Mouse (Mus musculus) hindbrain, embryonic 13.5 days (tissue): Measurements from ENCODE around the gene Hmgb1. TPM values are rescaled to one million over a fixed set of nuclear protein-coding genes. Genes with fewer than 3 reads are reported as not detected.

ENCODE experiments used
- ATAC-seq: fragments of 200-750 bp; cut with Nextera tagmentation; 2 replicates; pipeline ENCODE4 v1.8.0; 2017; ENCODE audit warnings: moderate TSS enrichment; ENCODE audit not compliant: low FRiP score
- H3K27ac ChIP-seq: fragments of 300-500 bp; sonication (generic); 2 replicates; pipeline ENCODE4 v1.5.1; 2015; ENCODE audit warnings: inconsistent platforms, mild to moderate bottlenecking, moderate library complexity
- H3K27me3 ChIP-seq: fragments of 300-500 bp; sonication (generic); 2 replicates; pipeline ENCODE4 v1.6.1; 2015; ENCODE audit warnings: mild to moderate bottlenecking, inconsistent platforms
- H3K36me3 ChIP-seq: fragments of 300-500 bp; sonication (generic); 2 replicates; pipeline ENCODE4 v1.6.1; 2015; ENCODE audit warnings: mild to moderate bottlenecking, inconsistent platforms
- H3K4me1 ChIP-seq: fragments of 300-500 bp; sonication (generic); replicated peaks from 2 replicates; pipeline ENCODE4 v1.6.1; 2015; ENCODE audit warnings: inconsistent platforms
- H3K4me2 ChIP-seq: fragments of 300-500 bp; sonication (generic); 2 replicates; pipeline ENCODE4 v1.6.1; 2015; ENCODE audit warnings: inconsistent platforms, mild to moderate bottlenecking, moderate library complexity
- H3K4me3 ChIP-seq: fragments of 300-500 bp; sonication (generic); 2 replicates; pipeline ENCODE4 v1.5.1; 2015; ENCODE audit warnings: mild to moderate bottlenecking, inconsistent platforms
- H3K9ac ChIP-seq: fragments of 300-500 bp; sonication (generic); 2 replicates; pipeline ENCODE4 v1.6.1; 2015; ENCODE audit warnings: mild to moderate bottlenecking, inconsistent platforms
- H3K9me3 ChIP-seq: fragments of 300-500 bp; sonication (generic); 2 replicates; pipeline ENCODE4 v1.6.1; 2016; ENCODE audit warnings: inconsistent platforms
- WGBS: fragments of 180-500 bp; shearing (Covaris S2); methylation state at CpG from one replicate; pipeline ENCODE4 v1.1.7; 2015; 5-methylcytosine and 5-hydroxymethylcytosine counted together
- polyA plus RNA-seq: library from polyadenylated mRNA; unstranded; fragments of >200 nt; fragmentation: Nextera tagmentation; extraction: Ambion mirVana; gene quantifications from 2 replicates; pipeline ENCODE4 v1.2.1, GENCODE M21; 2015

The Hmgb1 gene
- polyA plus RNA-seq, 1 experiment from 2014 or later, result 984 TPM

- Histone ChIP-seq H3K4me3 (no peak overlapping the region), H3K27me3 (no peaks in the 10 kb centered on the region), H3K4me2 (no peak overlapping the region), H3K4me1 (peaks cover 14% of the 10 kb centered on the region; the same call in 1 of the 2 replicates), H3K9me3 (no peaks in the 10 kb centered on the region), H3K36me3 (no peaks in the 10 kb centered on the region), H3K27ac (no peak overlapping the region), H3K9ac (no peak overlapping the region)
- no peak for ATAC-seq
- 93% methylated on average over 5 of the region's 5 CpGs for whole genome bisulfite sequencing
Measured at GRCm38 (mm10) chr5:149112559-149112958, 71.7 kb downstream of the Hmgb1 start.

DNA sequence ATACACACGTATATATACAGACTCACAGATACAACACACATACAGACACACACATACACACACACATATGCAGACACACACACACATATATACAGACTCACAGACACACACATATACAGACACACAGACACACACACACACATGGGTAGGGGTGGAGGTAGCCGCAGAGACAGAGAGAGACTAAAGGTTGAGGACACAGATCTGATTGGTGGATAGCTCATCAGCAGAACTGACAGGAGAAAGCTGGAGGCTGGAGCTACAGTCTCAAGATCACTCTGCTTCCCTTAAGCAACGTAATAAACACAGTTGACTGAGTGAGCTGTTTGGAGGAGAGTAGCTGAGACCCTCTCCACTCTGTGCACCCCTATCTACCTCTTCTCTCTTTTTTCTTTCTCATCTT lies 75.1 kb downstream of the Hmgb1 start:
- no peaks in the 10 kb centered on the region for H3K27me3 ChIP-seq
- no peaks in the 10 kb centered on the region for H3K36me3 ChIP-seq
- no peaks in the 10 kb centered on the region for H3K9me3 ChIP-seq
- no peak for ATAC-seq
- no peak overlapping the region for H3K27ac ChIP-seq
- peaks cover 10% of the 10 kb centered on the region; the same call in 1 of the 2 replicates for H3K4me1 ChIP-seq
- H3K9ac ChIP-seq, result no peak overlapping the region
- no peak overlapping the region for H3K4me2 ChIP-seq
- WGBS, result 88% methylated on average over 3 of the region's 3 CpGs
- H3K4me3 ChIP-seq, result no peak overlapping the region

DNA sequence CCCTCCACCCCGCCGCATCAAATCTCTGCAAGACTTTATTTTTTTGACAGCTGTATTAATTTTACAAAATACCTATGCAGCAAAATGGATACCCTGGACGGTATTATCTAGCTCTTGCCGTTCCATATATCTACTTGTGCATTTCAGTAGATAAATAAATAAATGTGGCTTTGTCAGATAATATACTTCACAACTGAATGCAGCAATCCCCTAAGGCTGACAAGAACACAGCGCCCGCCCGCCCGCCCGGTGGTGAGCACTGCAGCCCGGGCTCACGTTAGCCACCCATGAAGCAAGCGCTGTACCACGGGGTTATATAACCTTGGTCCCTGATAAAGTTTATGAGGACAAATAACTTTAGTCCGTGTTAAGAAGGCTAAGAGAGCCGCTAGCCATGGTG lies 76.1 kb downstream of the Hmgb1 start:
- no peak overlapping the region for H3K9ac ChIP-seq
- no peak overlapping the region for H3K27ac ChIP-seq
- H3K4me3 ChIP-seq, result no peak overlapping the region
- H3K4me1 ChIP-seq, result peaks cover 5% of the 10 kb centered on the region; the same call in 1 of the 2 replicates
- WGBS, result 84% methylated on average over 15 of the region's 15 CpGs
- ATAC-seq, result no peak
- no peaks in the 10 kb centered on the region for H3K36me3 ChIP-seq
- no peak overlapping the region for H3K4me2 ChIP-seq
- H3K27me3 ChIP-seq, result no peaks in the 10 kb centered on the region
- no peaks in the 10 kb centered on the region for H3K9me3 ChIP-seq

DNA sequence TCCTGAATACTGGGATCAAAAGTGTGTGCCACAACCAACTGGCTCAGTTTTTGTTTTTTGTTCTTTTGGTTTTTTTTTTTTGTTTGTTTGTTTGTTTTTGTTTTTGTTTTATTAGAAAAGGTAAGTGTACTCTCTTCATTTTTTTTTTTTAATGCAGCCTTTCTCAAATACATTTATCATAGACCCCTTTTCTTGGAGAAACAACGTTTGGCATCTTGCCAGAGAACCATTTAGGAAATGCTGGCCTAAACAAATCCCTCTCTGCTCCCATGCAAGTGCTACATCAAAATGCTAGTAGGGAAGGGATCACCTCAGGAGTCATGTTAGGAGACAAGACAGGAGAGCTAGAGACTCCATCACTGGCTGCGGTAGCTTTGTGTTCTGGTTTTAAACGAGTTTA lies 76.7 kb downstream of the Hmgb1 start:
- H3K9me3 ChIP-seq, result no peaks in the 10 kb centered on the region
- no peaks in the 10 kb centered on the region for H3K36me3 ChIP-seq
- no peak for ATAC-seq
- no peaks in the 10 kb centered on the region for H3K27me3 ChIP-seq
- H3K27ac ChIP-seq, result no peak overlapping the region
- no peak overlapping the region for H3K4me2 ChIP-seq
- H3K9ac ChIP-seq, result no peak overlapping the region
- peaks cover 5% of the 10 kb centered on the region; the same call in 1 of the 2 replicates for H3K4me1 ChIP-seq
- 73% methylated on average over 3 of the region's 3 CpGs for WGBS
- no peak overlapping the region for H3K4me3 ChIP-seq

DNA sequence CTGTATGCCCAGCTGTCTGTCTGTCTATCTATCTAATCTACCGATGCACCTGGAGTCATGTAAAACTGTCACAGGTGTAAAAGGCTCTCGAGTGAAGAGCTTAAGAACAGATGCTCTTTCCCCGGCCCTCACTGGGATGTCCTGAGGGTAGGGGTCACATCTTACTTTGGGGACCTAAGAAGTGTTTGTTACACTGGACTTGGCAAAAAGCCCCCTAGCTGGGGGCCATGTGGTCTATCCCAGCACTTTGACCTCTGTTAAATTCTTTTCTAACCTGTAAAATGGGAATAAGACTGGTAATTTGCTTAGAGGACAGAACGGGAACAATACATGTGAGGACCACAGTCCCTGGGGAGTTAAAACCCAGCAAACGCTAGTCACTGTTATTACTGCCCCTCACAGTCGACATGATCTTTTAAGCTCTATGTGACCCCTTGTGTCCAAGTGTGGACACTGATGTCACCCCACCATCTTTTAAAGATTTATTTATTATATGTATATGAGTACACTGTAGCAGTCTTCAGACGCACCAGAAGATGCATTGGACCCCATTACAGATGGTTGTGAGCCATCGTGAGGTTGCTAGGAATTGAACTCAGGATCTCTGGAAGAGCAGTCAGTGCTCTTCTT lies 80.1 kb downstream of the Hmgb1 start:
- ATAC-seq, result no peak
- WGBS, result 88% methylated on average over 8 of the region's 8 CpGs

GRCm38 (mm10) chr5:149101869-149102268 lies 82.4 kb downstream of the Hmgb1 start:
- no peak for ATAC-seq
- Histone ChIP-seq H3K27me3 (no peaks in the 10 kb centered on the region), H3K4me3 (no peak overlapping the region), H3K4me2 (no peak overlapping the region), H3K36me3 (no peaks in the 10 kb centered on the region), H3K27ac (no peak overlapping the region), H3K4me1 (no peaks in the 10 kb centered on the region), H3K9ac (no peak overlapping the region), H3K9me3 (no peaks in the 10 kb centered on the region)
- WGBS, result 80% methylated on average over 6 of the region's 6 CpGs

More for the DNA sequence above, 80.1 kb downstream of the Hmgb1 start:
- no peaks in the 10 kb centered on the region for H3K27me3 ChIP-seq
- no peak overlapping the region for H3K9ac ChIP-seq
- H3K4me2 ChIP-seq, result no peak overlapping the region
- H3K27ac ChIP-seq, result no peak overlapping the region
- no peak overlapping the region for H3K4me3 ChIP-seq
- H3K36me3 ChIP-seq, result no peaks in the 10 kb centered on the region
- no peaks in the 10 kb centered on the region for H3K9me3 ChIP-seq
- H3K4me1 ChIP-seq, result no peaks in the 10 kb centered on the region

GRCm38 (mm10) chr5:149100091-149100490 lies 84.2 kb downstream of the Hmgb1 start:
- H3K9ac ChIP-seq, result no peak overlapping the region
- no peaks in the 10 kb centered on the region for H3K27me3 ChIP-seq
- WGBS, result 60% methylated on average over 3 of the region's 3 CpGs
- H3K4me3 ChIP-seq, result no peak overlapping the region
- no peaks in the 10 kb centered on the region for H3K4me1 ChIP-seq
- H3K36me3 ChIP-seq, result no peaks in the 10 kb centered on the region
- no peak overlapping the region for H3K27ac ChIP-seq
- no peak overlapping the region for H3K4me2 ChIP-seq
- no peak for ATAC-seq
- H3K9me3 ChIP-seq, result no peaks in the 10 kb centered on the region

DNA sequence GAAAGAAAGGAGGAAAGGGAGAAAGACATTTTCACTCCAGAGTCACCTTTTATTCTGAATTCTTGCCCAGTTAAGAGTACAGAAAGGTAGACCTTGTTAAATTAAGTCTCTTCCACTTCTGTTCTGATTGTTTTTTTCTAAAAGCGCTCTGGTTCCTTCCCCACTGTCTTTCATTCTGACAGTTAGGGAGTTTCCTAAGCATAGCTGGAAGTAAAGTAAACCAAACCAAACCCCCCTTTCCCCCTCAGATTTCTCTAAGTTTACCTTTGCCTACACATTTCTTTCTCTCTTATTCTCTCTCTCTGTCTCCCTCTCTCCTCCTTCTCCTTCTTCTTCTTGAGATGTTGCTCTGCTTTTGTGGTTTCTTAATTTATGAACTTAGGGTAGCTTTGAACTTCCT lies 85.3 kb downstream of the Hmgb1 start:
- Histone ChIP-seq H3K9me3 (no peaks in the 10 kb centered on the region), H3K27ac (no peak overlapping the region), H3K36me3 (no peaks in the 10 kb centered on the region), H3K4me1 (no peaks in the 10 kb centered on the region), H3K4me2 (no peak overlapping the region), H3K9ac (no peak overlapping the region), H3K27me3 (no peaks in the 10 kb centered on the region), H3K4me3 (no peak overlapping the region)
- WGBS, result 88% methylated on average over 1 of the region's 1 CpGs
- no peak for ATAC-seq

- H3K9me3 ChIP-seq, result no peaks in the 10 kb centered on the region
- WGBS, result 87% methylated on average over 5 of the region's 5 CpGs
Measured at GRCm38 (mm10) chr5:149097841-149098240, 86.4 kb downstream of the Hmgb1 start.

GRCm38 (mm10) chr5:149096284-149096683 lies 88.0 kb downstream of the Hmgb1 start:
- no peak for ATAC-seq
- Histone ChIP-seq H3K27ac (no peak overlapping the region), H3K9ac (no peak overlapping the region), H3K36me3 (no peaks in the 10 kb centered on the region), H3K4me1 (no peaks in the 10 kb centered on the region), H3K4me3 (no peak overlapping the region), H3K27me3 (no peaks in the 10 kb centered on the region), H3K9me3 (no peaks in the 10 kb centered on the region), H3K4me2 (no peak overlapping the region)
- WGBS, result 80% methylated on average over 11 of the region's 11 CpGs

More at GRCm38 (mm10) chr5:149097841-149098240, 86.4 kb downstream of the Hmgb1 start:
- no peak for ATAC-seq
- H3K27me3 ChIP-seq, result no peaks in the 10 kb centered on the region
- H3K4me3 ChIP-seq, result no peak overlapping the region
- no peak overlapping the region for H3K9ac ChIP-seq
- no peaks in the 10 kb centered on the region for H3K36me3 ChIP-seq
- H3K4me1 ChIP-seq, result no peaks in the 10 kb centered on the region
- H3K27ac ChIP-seq, result no peak overlapping the region
- no peak overlapping the region for H3K4me2 ChIP-seq

- Histone ChIP-seq H3K27me3 (no peaks in the 10 kb centered on the region), H3K4me2 (no peak overlapping the region), H3K36me3 (no peaks in the 10 kb centered on the region), H3K27ac (no peak overlapping the region), H3K4me1 (no peaks in the 10 kb centered on the region), H3K9me3 (no peaks in the 10 kb centered on the region), H3K4me3 (no peak overlapping the region), H3K9ac (no peak overlapping the region)
- no peak for ATAC-seq
- WGBS, result 87% methylated on average over 5 of the region's 5 CpGs
Measured at GRCm38 (mm10) chr5:149092926-149093325, 91.4 kb downstream of the Hmgb1 start.

- Histone ChIP-seq H3K4me2 (no peak overlapping the region), H3K27me3 (no peaks in the 10 kb centered on the region), H3K4me3 (no peak overlapping the region), H3K9ac (no peak overlapping the region), H3K4me1 (no peaks in the 10 kb centered on the region), H3K27ac (no peak overlapping the region), H3K36me3 (no peaks in the 10 kb centered on the region), H3K9me3 (no peaks in the 10 kb centered on the region)
- no peak for ATAC-seq
- WGBS, result 95% methylated on average over 4 of the region's 4 CpGs
Measured at GRCm38 (mm10) chr5:149092526-149092925, 91.8 kb downstream of the Hmgb1 start.

DNA sequence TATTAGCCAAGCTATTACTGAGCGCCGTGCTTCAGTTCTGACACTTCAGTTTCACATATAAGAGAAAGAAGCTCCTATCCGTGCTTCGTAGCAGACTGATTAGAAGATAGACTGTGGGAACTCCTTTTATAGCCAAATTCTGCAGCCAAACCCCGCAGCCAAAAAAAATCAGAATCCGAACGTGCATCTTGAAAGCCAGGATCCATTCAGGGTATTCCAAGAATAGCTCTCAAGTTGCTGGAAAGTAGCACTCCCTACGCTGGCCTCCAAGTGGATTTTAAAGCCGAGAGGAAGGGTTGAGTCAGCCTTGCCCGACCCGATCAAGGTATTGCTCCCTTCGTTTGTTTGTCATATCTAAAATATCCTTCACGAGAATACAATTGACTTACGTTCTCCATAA lies 93.0 kb downstream of the Hmgb1 start:
- no peak overlapping the region for H3K9ac ChIP-seq
- H3K4me2 ChIP-seq, result no peak overlapping the region
- no peaks in the 10 kb centered on the region for H3K27me3 ChIP-seq
- H3K4me3 ChIP-seq, result no peak overlapping the region
- H3K4me1 ChIP-seq, result no peaks in the 10 kb centered on the region
- H3K36me3 ChIP-seq, result no peaks in the 10 kb centered on the region
- ATAC-seq, result no peak
- H3K27ac ChIP-seq, result no peak overlapping the region
- 92% methylated on average over 14 of the region's 14 CpGs for WGBS
- H3K9me3 ChIP-seq, result no peaks in the 10 kb centered on the region
